Mouse (Mus musculus): ENCODE measurements around the gene Sik3.

Gene Sik3

GRCm38 (mm10) chr9:46224945-46225660 lies 212.5 kb downstream of the Sik3 start:
- DNase-seq (ENCODE audit: low read depth, low spot score), result no peak

GRCm38 (mm10) chr9:46227064-46227614 lies 214.5 kb downstream of the Sik3 start:
- DNase-seq (ENCODE audit: low read depth, low spot score), result no peak

GRCm38 (mm10) chr9:46228491-46228890 lies 215.9 kb downstream of the Sik3 start, which contains the start of gene Apoa1:
Apoa1 (plus strand) TSS chr9:46228580.
- no peak for DNase-seq (ENCODE audit: low read depth, low spot score)

- DNase-seq (ENCODE audit: low read depth, low spot score), result peak; percentile 83
Observed at GRCm38 (mm10) chr9:46229573-46230449, 217.2 kb downstream of the Sik3 start.

GRCm38 (mm10) chr9:46230450-46230975 lies 217.9 kb downstream of the Sik3 start:
- DNase-seq (ENCODE audit: low read depth, low spot score), result no peak

GRCm38 (mm10) chr9:46235196-46235595 lies 222.6 kb downstream of the Sik3 start:
- no peak for DNase-seq (ENCODE audit: low read depth, low spot score)

GRCm38 (mm10) chr9:46235596-46235648 lies 222.8 kb downstream of the Sik3 start, which contains the start of gene Apoc3:
Apoc3 (minus strand) TSS chr9:46235636.
- no peak for DNase-seq (ENCODE audit: low read depth, low spot score)

GRCm38 (mm10) chr9:46235649-46236048 lies 223.0 kb downstream of the Sik3 start:
- no peak for DNase-seq (ENCODE audit: low read depth, low spot score)

GRCm38 (mm10) chr9:46238850-46239249 lies 226.2 kb downstream of the Sik3 start:
- DNase-seq (ENCODE audit: low read depth, low spot score), result no peak

GRCm38 (mm10) chr9:46240526-46241153 lies 228.0 kb downstream of the Sik3 start, which contains the start of gene Apoa4:
Apoa4 (plus strand) TSS chr9:46240696.
- DNase-seq (ENCODE audit: low read depth, low spot score), result no peak

- no peak for DNase-seq (ENCODE audit: low read depth, low spot score)
Observed at GRCm38 (mm10) chr9:46241818-46242217, 229.2 kb downstream of the Sik3 start.

GRCm38 (mm10) chr9:46243122-46243521 lies 230.5 kb downstream of the Sik3 start:
- no peak for DNase-seq (ENCODE audit: low read depth, low spot score)

- DNase-seq (ENCODE audit: low read depth, low spot score), result no peak
Observed at GRCm38 (mm10) chr9:46243584-46243983, 231.0 kb downstream of the Sik3 start.

- DNase-seq (ENCODE audit: low read depth, low spot score), result no peak
Observed at GRCm38 (mm10) chr9:46246752-46247324, 234.2 kb downstream of the Sik3 start.

GRCm38 (mm10) chr9:46256177-46256576 lies 243.6 kb downstream of the Sik3 start:
- DNase-seq (ENCODE audit: low read depth, low spot score), result no peak

GRCm38 (mm10) chr9:46256658-46257385 lies 244.2 kb downstream of the Sik3 start:
- no peak for DNase-seq (ENCODE audit: low read depth, low spot score)

GRCm38 (mm10) chr9:46257546-46257945 lies 244.9 kb downstream of the Sik3 start:
- no peak for DNase-seq (ENCODE audit: low read depth, low spot score)

GRCm38 (mm10) chr9:46259111-46259510 lies 246.5 kb downstream of the Sik3 start:
- DNase-seq (ENCODE audit: low read depth, low spot score), result no peak

- no peak for DNase-seq (ENCODE audit: low read depth, low spot score)
Observed at GRCm38 (mm10) chr9:46261131-46261530, 248.5 kb downstream of the Sik3 start.

GRCm38 (mm10) chr9:46268343-46268873 lies 255.8 kb downstream of the Sik3 start, which contains the start of gene Apoa5:
Apoa5 (plus strand) TSS chr9:46268633.
- DNase-seq (ENCODE audit: low read depth, low spot score), result no peak

- no peak for DNase-seq (ENCODE audit: low read depth, low spot score)
Observed at GRCm38 (mm10) chr9:46269125-46269524, 256.5 kb downstream of the Sik3 start.

Data from WW6 (cell line).